Mouse (Mus musculus) MEL (cell line): ENCODE measurements at regions not wholly inside any gene's neighbourhood (a gene's known extent, or its start where the extent isn't known, plus 50 kb on each side); places are given as distances from the start of the nearest gene placed in this dataset.

Source experiments
- CTCF ChIP-seq, 3 experiments: IDR thresholded peaks in 2 of 3; conservative IDR thresholded peaks in 1 of 3; 2 replicates each; pipeline ENCODE4 v1.5.1; 2011 to 2012; ENCODE audit warnings: low read length in 3 of 3, low read depth in 2 of 3, mild to moderate bottlenecking in 2 of 3, improper control_type of control experiment in 1 of 3, inconsistent platforms in 1 of 3, mixed read lengths in 1 of 3, moderate library complexity in 1 of 3; ENCODE audit not compliant: control insufficient read depth in 1 of 3, insufficient read depth in 1 of 3, poor library complexity in 1 of 3, severe bottlenecking in 1 of 3
- EP300 ChIP-seq, 2 experiments: IDR thresholded peaks; 2 replicates each; pipeline ENCODE4 v1.6.1; 2011; ENCODE audit warnings: improper control_type of control experiment in 2 of 2, low read length in 2 of 2, low read depth in 1 of 2, mild to moderate bottlenecking in 1 of 2
- GABPA ChIP-seq: IDR thresholded peaks from 2 replicates; pipeline ENCODE4 v1.6.1; 2012; ENCODE audit warnings: low read depth, mild to moderate bottlenecking, inconsistent platforms, low read length, improper control_type of control experiment, moderate library complexity
- JUND ChIP-seq: IDR thresholded peaks from 2 replicates; pipeline ENCODE4 v1.6.1; 2011; ENCODE audit warnings: low read depth, mild to moderate bottlenecking, improper control_type of control experiment, low read length
- MAX ChIP-seq: IDR thresholded peaks from 2 replicates; pipeline ENCODE4 v1.6.1; 2011; ENCODE audit warnings: low read length, improper control_type of control experiment
- NRF1 ChIP-seq: IDR thresholded peaks from 2 replicates; pipeline ENCODE4 v1.6.1; 2014; ENCODE audit warnings: low read depth, mild to moderate bottlenecking, inconsistent platforms, low read length, improper control_type of control experiment, moderate library complexity; ENCODE audit not compliant: poor library complexity, insufficient read depth, severe bottlenecking
- POLR2A ChIP-seq, 2 experiments: IDR thresholded peaks; 2 replicates each; pipeline ENCODE4 v1.6.1; 2011 to 2012; ENCODE audit warnings: low read length in 2 of 2, mild to moderate bottlenecking in 2 of 2, control low read depth in 1 of 2, improper control_type of control experiment in 1 of 2, low read depth in 1 of 2, moderate library complexity in 1 of 2; ENCODE audit not compliant: control insufficient read depth in 1 of 2, insufficient read depth in 1 of 2, poor library complexity in 1 of 2
- TBP ChIP-seq: IDR thresholded peaks from 2 replicates; pipeline ENCODE4 v1.8.0; 2011; ENCODE audit warnings: low read depth, low read length, improper control_type of control experiment
- TCF12 ChIP-seq: IDR thresholded peaks from 2 replicates; pipeline ENCODE4 v1.6.1; 2014; ENCODE audit warnings: low read depth, mild to moderate bottlenecking, inconsistent platforms, low read length, improper control_type of control experiment, moderate library complexity
- USF1 ChIP-seq: IDR thresholded peaks from 2 replicates; pipeline ENCODE4 v1.6.1; 2014; ENCODE audit warnings: low read depth, mild to moderate bottlenecking, inconsistent platforms, low read length, improper control_type of control experiment, moderate library complexity
- ZC3H11A ChIP-seq: IDR thresholded peaks from 2 replicates; pipeline ENCODE4 v1.6.1; 2012; ENCODE audit warnings: low read depth, mild to moderate bottlenecking, inconsistent platforms, low read length, improper control_type of control experiment
- ZKSCAN1 ChIP-seq: IDR thresholded peaks from 2 replicates; pipeline ENCODE4 v1.6.1; 2012; ENCODE audit warnings: low read depth, mild to moderate bottlenecking, inconsistent platforms, low read length, improper control_type of control experiment, moderate library complexity

GRCm38 (mm10) chr7:74823286-74823685 is 268.7 kb upstream of the Slco3a1 start:
- no peak for TF ChIP-seq CTCF (IDR thresholded peaks at IDR 0.05 in 2 of 3, conservative IDR thresholded peaks at IDR 0.05 in 1 of 3; ENCODE audit: control insufficient read depth in 1 of 3, insufficient read depth in 1 of 3, low read depth in 2 of 3, low read length in 3 of 3, poor library complexity in 1 of 3, severe bottlenecking in 1 of 3)
- no peak for TF ChIP-seq NRF1
- TF ChIP-seq JUND, result no peak
- TF ChIP-seq ZKSCAN1, result no peak
- TF ChIP-seq USF1, result no peak
- no peak for TF ChIP-seq ZC3H11A
- no peak for TF ChIP-seq POLR2A (IDR thresholded peaks at IDR 0.05; ENCODE audit: control insufficient read depth in 1 of 2, insufficient read depth in 1 of 2, low read depth in 1 of 2, low read length in 2 of 2, poor library complexity in 1 of 2)
- no peak for TF ChIP-seq EP300 (IDR thresholded peaks at IDR 0.05; ENCODE audit: low read depth in 1 of 2, low read length in 2 of 2)
- no peak for TF ChIP-seq MAX
- no peak for TF ChIP-seq TBP
- no peak for TF ChIP-seq TCF12
- no peak for TF ChIP-seq GABPA
